Mouse (Mus musculus) adrenal gland, postnatal 25 days (tissue): Measurements from ENCODE around the gene Slc35d2. TPM values are rescaled to one million over a fixed set of nuclear protein-coding genes. Genes with fewer than 3 reads are reported as not detected.

Experiments used
- DNase-seq: peaks from one replicate; pipeline ENCODE4 v3.0.0; 2021; ENCODE audit warnings: mixed read lengths
- total RNA-seq: library from RNA; stranded (reverse); gene quantifications from 2 replicates; pipeline ENCODE4 v1.2.3, GENCODE M21; 2021

The Slc35d2 gene
- total RNA-seq, 1 experiment from 2014 or later, result 9.0 TPM

GRCm38 (mm10) chr13:64050895-64051294 is 78.3 kb downstream of the Slc35d2 start:
- DNase-seq, result no peak

DNA sequence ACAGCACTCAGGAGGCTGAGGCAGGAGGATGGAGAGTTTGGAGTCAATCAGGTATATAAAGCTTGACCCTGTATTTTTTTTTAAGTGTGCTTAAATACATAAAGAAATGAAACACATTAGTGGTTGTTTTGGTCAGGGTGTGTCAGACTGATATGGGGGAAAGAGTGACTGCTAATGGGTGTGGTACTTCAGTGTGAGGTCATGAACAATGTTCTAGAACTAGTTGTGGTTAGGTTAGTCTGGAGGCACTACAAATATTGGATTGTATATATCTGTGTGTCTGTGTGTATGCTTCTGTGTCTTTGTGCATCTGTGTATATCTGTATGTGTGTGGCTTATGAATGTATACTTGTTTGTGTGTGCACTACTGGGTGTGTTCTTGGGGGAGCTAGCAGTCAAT is 79.6 kb downstream of the Slc35d2 start:
- DNase-seq, result no peak

GRCm38 (mm10) chr13:64048467-64048866 is 80.7 kb downstream of the Slc35d2 start:
- no peak for DNase-seq

Other genes starting within 250 kb of the Slc35d2 start
- 1.2 TPM in 1 of 2 replicates, not detected in the other for gene Hsd17b3, start 40.1 kb downstream of the Slc35d2 start, total RNA-seq
- 33.6 and 39.7 TPM in 2 replicates for gene Zfp367, start 23.8 kb upstream of the Slc35d2 start, total RNA-seq
- 30.9 and 34.2 TPM in 2 replicates for gene Habp4, start 32.5 kb upstream of the Slc35d2 start, total RNA-seq
- gene Cdc14b, start 145.9 kb upstream of the Slc35d2 start, total RNA-seq, result 9.7 and 10.2 TPM in 2 replicates
- 47.8 and 54.8 TPM in 2 replicates for gene Aaed1, start 183.3 kb upstream of the Slc35d2 start, total RNA-seq
- gene Ctsl, start 241.5 kb upstream of the Slc35d2 start, total RNA-seq, result 784 and 797 TPM in 2 replicates